Mouse (Mus musculus) CH12.LX (cell line): ENCODE results near the gene Dnah17. TPM values are rescaled to one million over a fixed set of nuclear protein-coding genes. Genes with fewer than 3 reads are reported as not detected.

Experiments
- DNase-seq: peaks from one replicate; pipeline ENCODE4 v3.0.0-alpha.2; 2013; ENCODE audit errors: extremely low read depth
- H3K27ac ChIP-seq: 2 replicates; pipeline ENCODE4 v1.5.1; 2012; ENCODE audit warnings: low read depth, mild to moderate bottlenecking, control low read depth, moderate library complexity; ENCODE audit not compliant: insufficient read depth
- H3K27me3 ChIP-seq: replicated peaks from 2 replicates; pipeline ENCODE3; 2012; ENCODE audit warnings: inconsistent platforms
- H3K36me3 ChIP-seq, 2 experiments: replicated peaks in 1 of 2; 2 replicates each; pipeline versions ENCODE3 to v1.6.1; 2012; ENCODE audit warnings: inconsistent platforms in 1 of 2, low read length in 1 of 2, mild to moderate bottlenecking in 1 of 2, mixed read lengths in 1 of 2, moderate library complexity in 1 of 2; ENCODE audit not compliant: control insufficient read depth in 1 of 2, insufficient read depth in 1 of 2
- H3K4me1 ChIP-seq, 2 experiments: 2 replicates each; pipeline ENCODE4 v1.6.1; 2012; ENCODE audit warnings: inconsistent platforms in 1 of 2, moderate library complexity in 1 of 2; ENCODE audit not compliant: insufficient read depth in 2 of 2, control insufficient read depth in 1 of 2
- H3K4me2 ChIP-seq: 2 replicates; pipeline ENCODE4 v1.6.1; 2012; ENCODE audit warnings: low read depth, mild to moderate bottlenecking, control low read depth; ENCODE audit not compliant: poor library complexity, insufficient read depth, severe bottlenecking
- H3K4me3 ChIP-seq, 3 experiments: fragments of 150-350 bp in 1 of 3; sonication (generic) in 1 of 3; replicated peaks in 1 of 3; 2 replicates each; pipeline versions ENCODE3 to v1.5.1; 2011 to 2012; ENCODE audit warnings: low read depth in 2 of 3, low read length in 2 of 3, mild to moderate bottlenecking in 2 of 3, moderate library complexity in 2 of 3, control low read depth in 1 of 3, improper control_type of control experiment in 1 of 3, inconsistent platforms in 1 of 3, mixed read lengths in 1 of 3; ENCODE audit not compliant: poor library complexity in 1 of 3
- H3K79me2 ChIP-seq: replicated peaks from 2 replicates; pipeline ENCODE4 v1.6.1; 2012; ENCODE audit warnings: mild to moderate bottlenecking, moderate library complexity; ENCODE audit not compliant: control insufficient read depth, poor library complexity, insufficient read depth, severe bottlenecking; ENCODE audit errors: extremely low read depth
- H3K9ac ChIP-seq: 2 replicates; pipeline ENCODE4 v1.6.1; 2012; ENCODE audit warnings: low read depth, mild to moderate bottlenecking, control low read depth, moderate library complexity; ENCODE audit not compliant: insufficient read depth
- H3K9me3 ChIP-seq: replicated peaks from 2 replicates; pipeline ENCODE3; 2012; ENCODE audit warnings: low read length, inconsistent platforms, mixed read lengths
- BHLHE40 ChIP-seq: IDR thresholded peaks from 2 replicates; pipeline ENCODE4 v1.6.1; 2011; ENCODE audit warnings: mild to moderate bottlenecking, low read depth, low read length, improper control_type of control experiment
- CHD1 ChIP-seq: IDR thresholded peaks from 2 replicates; pipeline ENCODE4 v1.6.1; 2012; ENCODE audit warnings: low read depth, low read length, improper control_type of control experiment, inconsistent platforms
- E2F4 ChIP-seq: IDR thresholded peaks from 2 replicates; pipeline ENCODE4 v1.6.1; 2011; ENCODE audit warnings: low read depth, low read length, improper control_type of control experiment; ENCODE audit not compliant: insufficient replicate concordance
- ELF1 ChIP-seq: IDR thresholded peaks from 2 replicates; pipeline ENCODE4 v1.6.1; 2014; ENCODE audit warnings: low read depth, mild to moderate bottlenecking, inconsistent platforms, low read length, improper control_type of control experiment
- HCFC1 ChIP-seq: IDR thresholded peaks from 2 replicates; pipeline ENCODE4 v1.6.1; 2012; ENCODE audit warnings: low read depth, mild to moderate bottlenecking, inconsistent platforms, low read length, improper control_type of control experiment
- MEF2A ChIP-seq: IDR thresholded peaks from 2 replicates; pipeline ENCODE4 v1.6.1; 2014; ENCODE audit warnings: low read depth, mild to moderate bottlenecking, inconsistent platforms, low read length, improper control_type of control experiment, borderline replicate concordance
- NRF1 ChIP-seq: IDR thresholded peaks from 2 replicates; pipeline ENCODE4 v1.6.1; 2014; ENCODE audit warnings: low read depth, mild to moderate bottlenecking, inconsistent platforms, low read length, improper control_type of control experiment, moderate library complexity
- PAX5 ChIP-seq: IDR thresholded peaks from 2 replicates; pipeline ENCODE4 v1.6.1; 2012; ENCODE audit warnings: low read length, inconsistent platforms, mixed read lengths
- POLR2AphosphoS2 ChIP-seq: IDR thresholded peaks from 2 replicates; pipeline ENCODE4 v1.6.1; 2011; ENCODE audit warnings: low read depth, low read length, improper control_type of control experiment
- RAD21 ChIP-seq: IDR thresholded peaks from 2 replicates; pipeline ENCODE4 v1.6.1; 2011; ENCODE audit warnings: low read depth, mild to moderate bottlenecking, low read length, improper control_type of control experiment, moderate library complexity
- RCOR1 ChIP-seq: conservative IDR thresholded peaks from 2 replicates; pipeline ENCODE4 v1.6.1; 2012; ENCODE audit warnings: low read depth, mild to moderate bottlenecking, inconsistent platforms, low read length, improper control_type of control experiment
- SIN3A ChIP-seq: IDR thresholded peaks from 2 replicates; pipeline ENCODE4 v1.6.1; 2012; ENCODE audit warnings: low read length, improper control_type of control experiment, inconsistent platforms
- SMC3 ChIP-seq: IDR thresholded peaks from 2 replicates; pipeline ENCODE4 v1.6.1; 2011; ENCODE audit warnings: low read depth, low read length, improper control_type of control experiment
- TCF12 ChIP-seq: IDR thresholded peaks from 2 replicates; pipeline ENCODE4 v1.6.1; 2014; ENCODE audit warnings: low read depth, mild to moderate bottlenecking, inconsistent platforms, low read length, improper control_type of control experiment
- UBTF ChIP-seq: IDR thresholded peaks from 2 replicates; pipeline ENCODE4 v1.6.1; 2012; ENCODE audit warnings: low read depth, mild to moderate bottlenecking, inconsistent platforms, low read length, improper control_type of control experiment, moderate library complexity
- USF1 ChIP-seq: IDR thresholded peaks from 2 replicates; pipeline ENCODE4 v1.6.1; 2014; ENCODE audit warnings: low read depth, mild to moderate bottlenecking, inconsistent platforms, low read length, improper control_type of control experiment
- USF2 ChIP-seq: conservative IDR thresholded peaks from 2 replicates; pipeline ENCODE4 v1.6.1; 2011; ENCODE audit warnings: low read depth, low read length, improper control_type of control experiment
- ZC3H11A ChIP-seq: IDR thresholded peaks from 2 replicates; pipeline ENCODE4 v1.6.1; 2012; ENCODE audit warnings: low read depth, mild to moderate bottlenecking, inconsistent platforms, low read length, improper control_type of control experiment
- dilution Hi-C: fragments of 300-500 bp; cut with MboI; formaldehyde crosslinking; loops from 2 replicates; pipeline ENCODE4 v1.14.3; 2020; ENCODE audit warnings: low sequenced_read_pairs; ENCODE audit not compliant: extremely low pct_unique_long_range_greater_than_20kb, extremely low pct_ligation_motif_present
- in situ Hi-C: fragments of 300-500 bp; cut with MboI; formaldehyde crosslinking; loops from 3 replicates; pipeline ENCODE4 v1.14.3; 2019; ENCODE audit warnings: low sequenced_read_pairs, low pct_ligation_motif_present, low pct_unique_long_range_greater_than_20kb, mixed read lengths
- polyA plus RNA-seq: library from polyadenylated mRNA; unstranded; fragments of >175 nt; gene quantifications from 2 replicates; pipeline ENCODE4 v1.2.1, GENCODE M21; 2012; ENCODE audit warnings: low read depth; ENCODE audit not compliant: insufficient read length
- total RNA-seq, 2 experiments: library from RNA; depleted of rRNA; stranded (reverse); fragments of 300-350 nt in 1 of 2; fragments of >200 nt in 1 of 2; gene quantifications; 2 replicates each; pipeline ENCODE4 v1.2.3; 2012 to 2014

Dnah17 gene
- total and polyA plus RNA-seq, 3 experiments: 0.08 to 0.23 TPM; not detected in 1

- H3K36me3 ChIP-seq: no peaks in the 10 kb centered on the region
- DNase-seq: no peak
- H3K4me2 ChIP-seq: no peak overlapping the region
- no peak overlapping the region for H3K4me3 ChIP-seq
- no peak for TF ChIP-seq SIN3A
- no peak for TF ChIP-seq SMC3
- TF ChIP-seq RAD21: no peak
- no peak for TF ChIP-seq CHD1
- no peak for TF ChIP-seq ELF1
- no peak for TF ChIP-seq BHLHE40
- no peak for TF ChIP-seq POLR2AphosphoS2
- H3K27me3 ChIP-seq: no peaks in the 10 kb centered on the region
- no peak overlapping the region for H3K9ac ChIP-seq
- no peaks in the 10 kb centered on the region for H3K79me2 ChIP-seq
- dilution Hi-C loops: no loop called here
- H3K9me3 ChIP-seq: peaks cover 11% of the 10 kb centered on the region
- H3K27ac ChIP-seq: no peak overlapping the region
- in situ Hi-C loops: no loop called here
- peaks cover 8 to 14% of the 10 kb centered on the region in 2 experiments for H3K4me1 ChIP-seq
Measured at GRCm38 (mm10) chr11:118140771-118141565, 10.5 kb upstream of the Dnah17 start.

DNA sequence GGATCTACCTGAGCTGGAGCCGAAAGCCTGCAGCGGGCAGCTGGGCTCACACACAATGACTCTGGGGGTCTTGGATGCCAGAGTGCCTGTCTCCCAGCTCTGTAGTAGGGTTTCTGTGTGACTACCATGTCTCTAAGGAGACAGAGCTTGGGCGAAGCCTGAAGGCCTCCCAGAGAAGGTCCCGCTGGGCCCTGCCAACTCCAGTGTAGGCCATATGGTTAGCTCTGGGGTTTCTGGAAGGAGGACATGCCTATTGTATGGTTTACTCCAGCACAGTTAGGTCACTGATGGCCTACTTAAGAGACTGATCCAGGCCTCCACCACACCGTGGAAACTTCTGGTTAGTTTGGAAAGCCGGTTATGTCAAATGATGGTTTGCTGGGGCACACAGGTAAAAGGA lies 7.9 kb upstream of the Dnah17 start:
- H3K9ac ChIP-seq: no peak overlapping the region
- TF ChIP-seq ELF1: no peak
- H3K79me2 ChIP-seq: no peaks in the 10 kb centered on the region
- in situ Hi-C loops: no loop called here
- peaks cover 11% of the 10 kb centered on the region for H3K9me3 ChIP-seq
- H3K4me3 ChIP-seq: no peak overlapping the region
- no peak overlapping the region for H3K27ac ChIP-seq
- H3K36me3 ChIP-seq: no peaks in the 10 kb centered on the region
- dilution Hi-C loops: no loop called here
- DNase-seq: no peak
- H3K27me3 ChIP-seq: no peaks in the 10 kb centered on the region
- H3K4me1 ChIP-seq: peaks cover 0 to 9% of the 10 kb centered on the region in 2 experiments; a peak in 2 of 4 replicates
- H3K4me2 ChIP-seq: no peak overlapping the region

DNA sequence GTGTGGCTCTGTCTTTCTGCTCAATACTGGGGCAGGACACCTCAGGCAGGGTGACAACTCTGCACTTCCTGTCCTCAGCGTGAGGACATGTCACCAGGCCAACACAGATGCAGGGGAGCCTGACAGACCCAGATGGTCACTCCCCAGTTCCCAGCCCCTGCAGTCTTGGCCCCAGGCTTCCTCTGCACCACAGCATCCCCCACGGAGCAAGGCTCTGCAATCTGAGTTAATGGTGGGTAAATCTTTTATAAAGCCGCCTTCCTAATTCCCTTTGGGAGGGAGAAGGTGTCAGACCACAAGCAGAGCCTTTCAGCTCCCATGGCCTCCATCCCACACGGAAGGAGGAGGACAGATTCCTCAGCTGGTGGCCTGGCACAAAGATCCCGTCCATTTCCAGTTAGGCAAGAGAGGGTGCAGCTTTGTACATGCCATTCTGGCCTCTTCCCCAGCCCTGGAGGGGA lies 5.8 kb upstream of the Dnah17 start:
- Histone ChIP-seq H3K4me3 (no peak overlapping the region), H3K4me1 (peaks cover 3 to 28% of the 10 kb centered on the region in 2 experiments; a peak in 3 of 4 replicates), H3K9ac (no peak overlapping the region), H3K27ac (no peak overlapping the region), H3K27me3 (no peaks in the 10 kb centered on the region), H3K9me3 (peaks cover 11% of the 10 kb centered on the region), H3K79me2 (no peaks in the 10 kb centered on the region), H3K36me3 (no peaks in the 10 kb centered on the region), H3K4me2 (no peak overlapping the region)
- in situ Hi-C loops (no loop called here), dilution Hi-C loops (no loop called here)
- TF ChIP-seq E2F4: no peak
- no peak for TF ChIP-seq HCFC1
- no peak for TF ChIP-seq CHD1
- no peak for TF ChIP-seq UBTF
- no peak for TF ChIP-seq NRF1
- TF ChIP-seq PAX5: no peak
- no peak for TF ChIP-seq ZC3H11A
- no peak for TF ChIP-seq RCOR1
- no peak for TF ChIP-seq USF1
- no peak for TF ChIP-seq MEF2A
- TF ChIP-seq TCF12: no peak
- no peak for TF ChIP-seq USF2
- DNase-seq: no peak
